Mouse (Mus musculus): ENCODE measurements around the gene Vamp2. TPM values are rescaled to one million over a fixed set of nuclear protein-coding genes. Genes with fewer than 3 reads are reported as not detected.

The Vamp2 gene
- polyA plus RNA-seq, 1 experiment from 2014 or later: 64.2 TPM

DNA sequence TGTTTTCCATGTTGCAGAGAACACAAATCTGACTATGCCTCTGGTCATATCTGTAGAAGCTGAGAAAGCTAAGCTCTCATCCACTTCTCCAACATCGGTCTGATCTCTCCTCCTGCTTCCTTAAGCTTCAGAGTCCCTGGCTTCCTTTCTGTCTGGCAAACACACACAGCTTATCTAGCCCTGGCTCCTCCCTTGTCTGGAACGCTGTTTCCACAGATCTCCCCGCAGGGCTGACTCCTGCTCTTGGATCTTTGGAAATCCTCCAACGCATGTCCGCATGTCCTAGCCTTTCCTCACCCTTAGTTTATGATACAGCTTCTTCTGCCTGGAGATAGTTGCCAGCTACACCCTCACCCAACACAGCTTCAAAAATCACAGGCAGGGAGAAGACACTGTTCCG, 20.7 kb upstream of the Vamp2 start:
- DNase-seq (ENCODE audit: low spot score): no peak
- no peaks in the 10 kb centered on the region for H3K27me3 ChIP-seq (ENCODE audit: control insufficient read depth, insufficient read depth, low read length)
- no peak overlapping the region for H3K9ac ChIP-seq (ENCODE audit: low read length)
- H3K36me3 ChIP-seq (ENCODE audit: control insufficient read depth, insufficient read depth, low read length): no peaks in the 10 kb centered on the region
- WGBS: 62% methylated on average over 6 of the region's 6 CpGs
- H3K27ac ChIP-seq (replicated peaks; ENCODE audit: low read depth, low read length): no peak overlapping the region
- ATAC-seq (ENCODE audit: insufficient number of reproducible peaks, low FRiP score, low TSS enrichment, low read depth): no peak
- peaks cover 20% of the 10 kb centered on the region for H3K4me1 ChIP-seq (ENCODE audit: control insufficient read depth, insufficient read depth, low read length)
- H3K9me3 ChIP-seq (ENCODE audit: control insufficient read depth, low read length): no peaks in the 10 kb centered on the region
- H3K4me3 ChIP-seq (ENCODE audit: low read depth, low read length): no peak overlapping the region
- H3K4me2 ChIP-seq (ENCODE audit: low read depth, severe bottlenecking): no peak overlapping the region; the same call in 1 of the 2 replicates

DNA sequence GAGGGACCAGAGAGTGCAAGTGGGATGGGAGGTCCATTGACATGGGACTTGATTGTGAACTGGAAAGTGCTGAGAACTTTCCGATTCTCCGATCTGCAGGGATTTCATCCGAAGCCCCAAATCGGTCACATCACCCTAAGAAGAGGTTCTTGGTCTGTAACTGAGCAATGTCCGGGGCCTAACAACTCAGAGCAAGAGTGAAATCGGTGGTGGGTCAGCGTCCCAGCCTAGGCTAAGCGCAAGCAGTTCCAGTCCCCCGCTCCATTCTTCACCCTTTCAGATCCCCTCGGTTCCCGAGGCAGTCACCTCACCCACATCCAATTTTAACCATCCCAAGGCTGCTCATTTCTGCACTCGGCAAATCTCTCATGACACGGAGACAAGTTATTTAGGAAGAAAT, 18.2 kb upstream of the Vamp2 start:
- H3K4me1 ChIP-seq (ENCODE audit: control insufficient read depth, insufficient read depth, low read length): peaks cover 13% of the 10 kb centered on the region
- H3K9me3 ChIP-seq (ENCODE audit: control insufficient read depth, low read length): no peaks in the 10 kb centered on the region
- no peaks in the 10 kb centered on the region for H3K36me3 ChIP-seq (ENCODE audit: control insufficient read depth, insufficient read depth, low read length)
- no peak for ATAC-seq (ENCODE audit: insufficient number of reproducible peaks, low FRiP score, low TSS enrichment, low read depth)
- no peak for DNase-seq (ENCODE audit: low spot score)
- H3K27me3 ChIP-seq (ENCODE audit: control insufficient read depth, insufficient read depth, low read length): no peaks in the 10 kb centered on the region
- under 1% methylated on average over 13 of the region's 13 CpGs for WGBS
- H3K27ac ChIP-seq (replicated peaks; ENCODE audit: low read depth, low read length): peak overlapping the region; percentile 53; the same call in 1 of the 2 replicates
- H3K9ac ChIP-seq (ENCODE audit: low read length): peak overlapping the region; percentile 80
- H3K4me2 ChIP-seq (ENCODE audit: low read depth, severe bottlenecking): peak overlapping the region; percentile 74
- H3K4me3 ChIP-seq (ENCODE audit: low read depth, low read length): peak overlapping the region; percentile 50

DNA sequence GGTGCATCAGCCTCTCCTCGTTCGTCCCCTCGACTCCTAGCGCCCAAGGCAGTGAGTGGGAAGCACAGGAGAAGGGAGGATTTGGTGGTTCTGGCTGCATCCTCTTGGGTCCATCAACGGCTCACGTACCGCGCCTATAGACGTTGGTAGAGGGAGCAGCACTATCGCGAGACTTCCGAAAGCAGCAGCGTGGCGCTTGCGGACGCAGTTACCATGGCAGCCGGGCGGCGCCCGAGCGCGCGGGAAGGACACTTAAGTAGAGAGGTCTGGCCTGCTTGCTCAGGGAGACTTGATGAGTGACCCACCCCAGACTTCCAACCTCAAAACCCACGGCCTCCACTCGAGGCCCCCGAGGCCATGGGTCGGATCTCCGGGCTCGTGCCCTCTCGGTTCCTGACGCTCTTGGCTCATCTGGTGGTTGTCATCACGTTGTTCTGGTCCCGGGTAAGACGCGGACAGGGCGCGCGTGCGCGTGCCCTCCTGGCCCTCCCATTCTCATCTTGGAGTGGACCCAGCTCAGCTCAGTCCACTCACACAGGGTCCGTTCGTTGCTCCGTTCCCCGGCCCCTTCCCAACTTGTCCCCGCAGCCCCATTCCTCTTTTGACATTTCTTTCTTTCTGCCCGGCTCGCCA, 17.6 kb upstream of the Vamp2 start, which contains the start of gene Tmem107:
Gene Tmem107, plus strand, starts transcription at position 217 of the 633 bp plus-strand sequence.
- ATAC-seq (ENCODE audit: insufficient number of reproducible peaks, low FRiP score, low TSS enrichment, low read depth): peak; percentile 83
- Histone ChIP-seq H3K36me3 (ENCODE audit: control insufficient read depth, insufficient read depth, low read length) (no peaks in the 10 kb centered on the region), H3K9ac (ENCODE audit: low read length) (peak within 1 kb of the TSS; percentile 80), H3K27ac (replicated peaks; ENCODE audit: low read depth, low read length) (peak within 1 kb of the TSS; percentile 53; the same call in 1 of the 2 replicates), H3K9me3 (ENCODE audit: control insufficient read depth, low read length) (no peaks in the 10 kb centered on the region), H3K4me2 (ENCODE audit: low read depth, severe bottlenecking) (peak within 1 kb of the TSS; percentile 74), H3K27me3 (ENCODE audit: control insufficient read depth, insufficient read depth, low read length) (no peaks in the 10 kb centered on the region), H3K4me3 (ENCODE audit: low read depth, low read length) (peak within 1 kb of the TSS; percentile 50), H3K4me1 (ENCODE audit: control insufficient read depth, insufficient read depth, low read length) (peaks cover 13% of the 10 kb centered on the region)
- under 1% methylated on average over 47 of the region's 47 CpGs for WGBS
- peak; percentile 95 for DNase-seq (ENCODE audit: low spot score)

DNA sequence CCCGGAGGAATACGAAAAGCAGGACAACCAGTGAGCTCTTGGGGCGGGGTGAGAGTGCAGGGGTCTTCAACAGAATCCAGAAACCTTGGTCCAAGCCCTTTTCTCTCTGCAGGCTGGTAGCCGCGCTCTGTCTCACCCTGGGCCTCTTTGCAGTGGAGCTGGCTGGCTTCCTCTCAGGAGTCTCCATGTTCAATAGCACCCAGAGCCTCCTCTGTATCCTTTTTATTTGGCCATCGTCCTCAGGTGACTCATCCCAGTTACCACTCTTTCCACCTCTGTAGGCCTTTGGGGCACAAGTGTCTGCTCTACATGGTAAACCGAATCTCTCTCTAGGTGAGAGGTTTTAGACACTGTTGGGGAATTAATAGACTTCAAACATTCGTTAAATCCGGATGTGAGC, 17.0 kb upstream of the Vamp2 start:
- Histone ChIP-seq H3K9ac (ENCODE audit: low read length) (peak overlapping the region; percentile 80), H3K27me3 (ENCODE audit: control insufficient read depth, insufficient read depth, low read length) (no peaks in the 10 kb centered on the region), H3K4me2 (ENCODE audit: low read depth, severe bottlenecking) (peak overlapping the region; percentile 74), H3K4me1 (ENCODE audit: control insufficient read depth, insufficient read depth, low read length) (peaks cover 10% of the 10 kb centered on the region; the same call in 1 of the 2 replicates), H3K9me3 (ENCODE audit: control insufficient read depth, low read length) (no peaks in the 10 kb centered on the region), H3K27ac (replicated peaks; ENCODE audit: low read depth, low read length) (peak overlapping the region; percentile 36; the same call in 1 of the 2 replicates), H3K4me3 (ENCODE audit: low read depth, low read length) (peak overlapping the region; percentile 50), H3K36me3 (ENCODE audit: control insufficient read depth, insufficient read depth, low read length) (no peaks in the 10 kb centered on the region)
- ATAC-seq (ENCODE audit: insufficient number of reproducible peaks, low FRiP score, low TSS enrichment, low read depth): no peak
- 23% methylated on average over 9 of the region's 9 CpGs for WGBS
- DNase-seq (ENCODE audit: low spot score): peak; percentile 37

DNA sequence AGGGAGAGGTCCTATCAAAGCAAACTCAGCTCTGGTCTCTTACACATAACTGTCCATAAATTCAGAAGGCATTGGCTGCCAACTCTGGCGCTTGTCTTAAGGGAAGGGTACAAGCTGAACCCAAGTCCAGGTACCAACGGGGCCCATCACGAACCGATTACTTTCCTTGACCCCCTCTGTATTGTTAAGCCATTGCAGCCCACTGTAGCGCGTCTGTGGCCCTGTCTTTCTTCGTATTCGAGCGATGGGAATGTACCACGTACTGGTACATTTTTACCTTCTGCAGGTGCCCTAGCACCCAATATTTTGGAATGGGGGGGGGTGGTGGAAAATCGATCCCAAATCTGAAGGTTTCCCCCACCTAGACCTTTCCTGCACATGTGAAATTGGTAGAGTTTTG, 16.1 kb upstream of the Vamp2 start:
- no peak for DNase-seq (ENCODE audit: low spot score)
- Histone ChIP-seq H3K9ac (ENCODE audit: low read length) (no peak overlapping the region), H3K4me1 (ENCODE audit: control insufficient read depth, insufficient read depth, low read length) (peaks cover 6% of the 10 kb centered on the region; the same call in 1 of the 2 replicates), H3K27ac (replicated peaks; ENCODE audit: low read depth, low read length) (no peak overlapping the region), H3K27me3 (ENCODE audit: control insufficient read depth, insufficient read depth, low read length) (no peaks in the 10 kb centered on the region), H3K4me2 (ENCODE audit: low read depth, severe bottlenecking) (peak overlapping the region; percentile 41; the same call in 1 of the 2 replicates), H3K36me3 (ENCODE audit: control insufficient read depth, insufficient read depth, low read length) (no peaks in the 10 kb centered on the region), H3K9me3 (ENCODE audit: control insufficient read depth, low read length) (no peaks in the 10 kb centered on the region), H3K4me3 (ENCODE audit: low read depth, low read length) (no peak overlapping the region)
- no peak for ATAC-seq (ENCODE audit: insufficient number of reproducible peaks, low FRiP score, low TSS enrichment, low read depth)
- WGBS: 79% methylated on average over 11 of the region's 11 CpGs

DNA sequence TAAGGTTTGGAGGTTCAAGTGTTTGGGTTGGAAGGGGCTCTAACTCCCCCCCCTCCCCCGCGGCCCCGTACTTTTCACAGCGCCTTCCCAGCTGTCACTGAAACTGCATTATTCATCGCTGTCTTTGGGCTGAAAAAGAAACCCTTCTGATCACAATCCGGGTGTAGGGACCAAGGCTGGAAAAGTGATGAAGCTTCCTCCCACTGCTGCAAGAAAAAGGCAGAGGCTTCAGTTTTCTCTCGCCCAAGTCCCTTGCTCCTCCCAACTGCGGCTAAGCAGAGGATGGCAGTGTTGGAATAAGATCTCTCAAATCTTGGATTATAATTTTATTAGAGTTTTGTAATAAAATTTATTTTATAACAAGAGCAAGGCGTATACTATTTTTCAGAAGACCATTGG, 15.6 kb upstream of the Vamp2 start:
- H3K27me3 ChIP-seq (ENCODE audit: control insufficient read depth, insufficient read depth, low read length): no peaks in the 10 kb centered on the region
- ATAC-seq (ENCODE audit: insufficient number of reproducible peaks, low FRiP score, low TSS enrichment, low read depth): no peak
- H3K4me3 ChIP-seq (ENCODE audit: low read depth, low read length): peak overlapping the region; percentile 20; the same call in 1 of the 2 replicates
- peaks cover 6% of the 10 kb centered on the region; the same call in 1 of the 2 replicates for H3K4me1 ChIP-seq (ENCODE audit: control insufficient read depth, insufficient read depth, low read length)
- H3K36me3 ChIP-seq (ENCODE audit: control insufficient read depth, insufficient read depth, low read length): no peaks in the 10 kb centered on the region
- no peaks in the 10 kb centered on the region for H3K9me3 ChIP-seq (ENCODE audit: control insufficient read depth, low read length)
- WGBS: 15% methylated on average over 9 of the region's 9 CpGs
- no peak overlapping the region for H3K9ac ChIP-seq (ENCODE audit: low read length)
- no peak for DNase-seq (ENCODE audit: low spot score)
- H3K27ac ChIP-seq (replicated peaks; ENCODE audit: low read depth, low read length): no peak overlapping the region
- H3K4me2 ChIP-seq (ENCODE audit: low read depth, severe bottlenecking): peak overlapping the region; percentile 41; the same call in 1 of the 2 replicates

DNA sequence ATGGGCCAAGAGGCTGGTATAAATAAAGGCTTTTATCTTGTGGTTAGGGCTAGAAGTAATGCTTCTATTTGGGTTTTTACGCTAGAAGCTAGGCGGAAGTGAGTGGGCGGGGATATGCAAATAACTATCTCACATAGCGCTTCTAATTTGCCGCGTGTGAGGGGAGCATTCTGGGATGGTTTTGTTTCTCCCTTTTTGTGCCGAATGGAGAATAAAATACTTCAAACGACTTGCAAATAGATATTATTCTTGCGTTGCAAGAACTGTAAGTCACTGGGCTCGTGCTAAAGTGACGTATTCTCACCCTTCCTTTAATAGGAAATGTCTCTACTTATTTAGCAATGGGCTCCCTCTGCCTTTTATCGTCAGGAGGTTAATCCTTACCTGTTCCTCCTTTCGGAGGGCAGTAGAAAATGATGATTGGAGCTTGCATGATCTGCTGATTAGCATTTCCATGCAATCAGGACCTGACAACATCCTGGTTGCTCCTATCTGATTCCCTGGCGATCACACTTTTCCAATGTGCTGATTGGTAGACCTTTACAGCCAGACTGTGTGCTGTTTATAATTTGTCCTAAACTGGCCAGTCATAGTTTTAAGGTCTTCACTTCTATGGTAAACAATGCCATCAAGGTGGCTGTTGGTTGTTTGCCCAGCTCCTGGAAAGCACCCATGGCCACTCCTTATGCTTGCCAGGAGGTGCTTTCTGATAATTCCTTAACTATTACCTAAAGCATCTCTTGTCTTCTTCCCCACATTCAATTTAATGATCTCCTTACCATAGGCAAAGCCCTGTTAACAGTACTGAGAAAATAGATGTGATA, 15.0 kb upstream of the Vamp2 start:
- no peaks in the 10 kb centered on the region for H3K27me3 ChIP-seq (ENCODE audit: control insufficient read depth, insufficient read depth, low read length)
- peak overlapping the region; percentile 61; the same call in 1 of the 2 replicates for H3K9ac ChIP-seq (ENCODE audit: low read length)
- peak overlapping the region; percentile 20; the same call in 1 of the 2 replicates for H3K4me3 ChIP-seq (ENCODE audit: low read depth, low read length)
- H3K4me2 ChIP-seq (ENCODE audit: low read depth, severe bottlenecking): peak overlapping the region; percentile 41
- no peaks in the 10 kb centered on the region for H3K9me3 ChIP-seq (ENCODE audit: control insufficient read depth, low read length)
- H3K27ac ChIP-seq (replicated peaks; ENCODE audit: low read depth, low read length): peak overlapping the region; percentile 76
- peak; percentile 80 for DNase-seq (ENCODE audit: low spot score)
- H3K36me3 ChIP-seq (ENCODE audit: control insufficient read depth, insufficient read depth, low read length): no peaks in the 10 kb centered on the region
- WGBS: 0% methylated on average over 14 of the region's 14 CpGs
- peaks cover 6% of the 10 kb centered on the region; the same call in 1 of the 2 replicates for H3K4me1 ChIP-seq (ENCODE audit: control insufficient read depth, insufficient read depth, low read length)
- ATAC-seq (ENCODE audit: insufficient number of reproducible peaks, low FRiP score, low TSS enrichment, low read depth): peak; percentile 72

DNA sequence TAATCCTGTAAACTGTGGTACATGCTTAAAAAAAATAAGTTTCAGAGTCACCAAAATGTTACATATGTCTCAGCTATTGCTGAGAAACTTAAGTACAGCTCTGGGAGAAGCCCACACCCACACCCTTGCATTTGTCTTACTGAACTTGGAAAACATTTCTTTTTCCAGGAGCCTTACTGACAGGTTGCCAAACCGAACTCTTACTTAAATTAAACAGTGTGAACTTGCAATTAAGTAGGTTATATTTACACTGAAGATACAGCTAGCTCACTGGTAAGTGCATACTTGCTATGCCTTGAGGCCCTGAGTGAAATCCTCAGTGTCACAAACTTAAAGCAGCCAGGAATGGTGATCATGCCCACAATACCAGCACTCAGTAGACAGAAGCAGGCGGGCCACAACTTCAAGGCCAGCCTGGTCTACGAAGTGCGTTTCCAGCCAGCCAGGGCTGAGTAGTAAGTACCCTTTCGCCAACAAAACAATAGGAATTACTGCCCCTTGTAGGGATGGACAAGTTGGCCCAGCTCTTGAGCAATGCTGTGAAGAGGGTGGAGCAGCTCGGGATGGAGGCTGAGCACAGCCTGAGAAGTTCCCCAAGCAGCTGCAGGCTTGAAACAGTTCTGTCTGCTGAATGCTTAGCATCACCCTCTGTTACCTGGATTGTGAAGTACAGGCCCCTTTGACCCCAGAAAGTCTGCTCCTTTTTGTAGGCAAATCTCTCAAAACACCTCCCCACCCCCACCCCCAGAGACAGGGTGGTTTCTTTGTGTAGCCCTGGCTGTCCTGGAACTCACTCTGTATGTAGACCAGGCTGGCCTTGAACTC, 14.1 kb upstream of the Vamp2 start:
- DNase-seq (ENCODE audit: low spot score): no peak
- Histone ChIP-seq H3K4me1 (ENCODE audit: control insufficient read depth, insufficient read depth, low read length) (peaks cover 6% of the 10 kb centered on the region; the same call in 1 of the 2 replicates), H3K27ac (replicated peaks; ENCODE audit: low read depth, low read length) (no peak overlapping the region; the same call in 1 of the 2 replicates), H3K9ac (ENCODE audit: low read length) (no peak overlapping the region), H3K4me2 (ENCODE audit: low read depth, severe bottlenecking) (no peak overlapping the region), H3K27me3 (ENCODE audit: control insufficient read depth, insufficient read depth, low read length) (no peaks in the 10 kb centered on the region), H3K4me3 (ENCODE audit: low read depth, low read length) (no peak overlapping the region), H3K36me3 (ENCODE audit: control insufficient read depth, insufficient read depth, low read length) (no peaks in the 10 kb centered on the region), H3K9me3 (ENCODE audit: control insufficient read depth, low read length) (no peaks in the 10 kb centered on the region)
- ATAC-seq (ENCODE audit: insufficient number of reproducible peaks, low FRiP score, low TSS enrichment, low read depth): no peak
- WGBS: 42% methylated on average over 6 of the region's 6 CpGs

Measured in limb, embryonic 11.5 days (tissue).